Mouse (Mus musculus) forebrain, embryonic 11.5 days (tissue): ENCODE measurements around the gene Spata9. TPM values are rescaled to one million over a fixed set of nuclear protein-coding genes. Genes with fewer than 3 reads are reported as not detected.

ENCODE experiments used
- ATAC-seq: fragments of 200-750 bp; cut with Nextera tagmentation; replicated peaks from 2 replicates; pipeline ENCODE4 v1.8.0; 2017; ENCODE audit warnings: moderate TSS enrichment; ENCODE audit not compliant: low FRiP score
- DNase-seq: peaks from one replicate; pipeline ENCODE4 v3.0.0-alpha.2; 2017; ENCODE audit warnings: low spot score
- H3K27ac ChIP-seq: fragments of 300-500 bp; sonication (generic); 2 replicates; pipeline ENCODE4 v1.5.1; 2014; ENCODE audit warnings: low read depth, low read length
- H3K27me3 ChIP-seq: fragments of 300-500 bp; sonication (generic); 2 replicates; pipeline ENCODE4 v1.6.1; 2014; ENCODE audit warnings: mild to moderate bottlenecking, low read length, mixed read lengths; ENCODE audit not compliant: control insufficient read depth, insufficient read depth
- H3K36me3 ChIP-seq: fragments of 300-500 bp; sonication (generic); 2 replicates; pipeline ENCODE4 v1.6.1; 2014; ENCODE audit warnings: mild to moderate bottlenecking, low read length, moderate library complexity, mixed read lengths; ENCODE audit not compliant: control insufficient read depth, insufficient read depth
- H3K4me1 ChIP-seq: fragments of 300-500 bp; sonication (generic); replicated peaks from 2 replicates; pipeline ENCODE4 v1.6.1; 2014; ENCODE audit warnings: low read length, mixed read lengths; ENCODE audit not compliant: control insufficient read depth, insufficient read depth
- H3K4me2 ChIP-seq: fragments of 300-500 bp; sonication (generic); 2 replicates; pipeline ENCODE4 v1.6.1; 2014; ENCODE audit warnings: low read depth, mild to moderate bottlenecking, low read length, moderate library complexity, mixed read lengths; ENCODE audit not compliant: severe bottlenecking
- H3K4me3 ChIP-seq: fragments of 300-500 bp; sonication (generic); 2 replicates; pipeline ENCODE4 v1.5.1; 2014; ENCODE audit warnings: low read depth, low read length
- H3K9ac ChIP-seq: fragments of 300-500 bp; sonication (generic); 2 replicates; pipeline ENCODE4 v1.6.1; 2014; ENCODE audit warnings: low read length
- H3K9me3 ChIP-seq: fragments of 300-500 bp; sonication (generic); 2 replicates; pipeline ENCODE4 v1.6.1; 2016; ENCODE audit warnings: low read length, mixed read lengths; ENCODE audit not compliant: control insufficient read depth
- WGBS: fragments of 180-500 bp; shearing (Covaris S2); extraction: QIAGEN DNeasy Blood & Tissue Kit; methylation state at CpG from one replicate; pipeline ENCODE4 v1.1.7; 2014; 5-methylcytosine and 5-hydroxymethylcytosine counted together
- polyA plus RNA-seq: library from polyadenylated mRNA; unstranded; fragments of >200 nt; fragmentation: Nextera tagmentation; extraction: Ambion mirVana; gene quantifications from 2 replicates; pipeline ENCODE4 v1.2.1, GENCODE M21; 2014

Spata9 gene
- polyA plus RNA-seq, 1 experiment from 2014 or later: 0.67 TPM

GRCm38 (mm10) chr13:76017465-76017864 lies 50.5 kb downstream of the Spata9 start:
- 76% methylated on average over 4 of the region's 4 CpGs for WGBS
- H3K4me3 ChIP-seq: peak overlapping the region; percentile 72
- H3K27me3 ChIP-seq: no peaks in the 10 kb centered on the region
- peak overlapping the region; percentile 88 for H3K9ac ChIP-seq
- DNase-seq (no peak), ATAC-seq (no peak)
- H3K4me1 ChIP-seq: no peaks in the 10 kb centered on the region
- H3K9me3 ChIP-seq: no peaks in the 10 kb centered on the region
- H3K4me2 ChIP-seq: peak overlapping the region; percentile 78
- no peaks in the 10 kb centered on the region for H3K36me3 ChIP-seq
- H3K27ac ChIP-seq: peak overlapping the region; percentile 72; the same call in 1 of the 2 replicates

GRCm38 (mm10) chr13:76017974-76018843 lies 51.3 kb downstream of the Spata9 start, which contains the start of gene Rfesd:
Gene Rfesd (minus strand): TSS chr13:76018719.
- Histone ChIP-seq H3K36me3 (no peaks in the 10 kb centered on the region), H3K9me3 (no peaks in the 10 kb centered on the region), H3K4me1 (no peaks in the 10 kb centered on the region), H3K4me3 (peak within 1 kb of the TSS; percentile 72), H3K9ac (peak within 1 kb of the TSS; percentile 88), H3K4me2 (peak within 1 kb of the TSS; percentile 78), H3K27ac (peak within 1 kb of the TSS; percentile 72), H3K27me3 (no peaks in the 10 kb centered on the region)
- DNase-seq (peak; percentile 98), ATAC-seq (peak; percentile 100)
- 2% methylated on average over 50 of the region's 50 CpGs for WGBS

GRCm38 (mm10) chr13:76018844-76019400 lies 52.0 kb downstream of the Spata9 start:
- DNase-seq: no peak
- peak; percentile 64 for ATAC-seq
- H3K27ac ChIP-seq: no peak overlapping the region
- H3K36me3 ChIP-seq: no peaks in the 10 kb centered on the region
- peak overlapping the region; percentile 78; the same call in 1 of the 2 replicates for H3K4me2 ChIP-seq
- 48% methylated on average over 5 of the region's 5 CpGs for WGBS
- H3K9ac ChIP-seq: no peak overlapping the region; the same call in 1 of the 2 replicates
- no peaks in the 10 kb centered on the region for H3K4me1 ChIP-seq
- H3K9me3 ChIP-seq: no peaks in the 10 kb centered on the region
- H3K27me3 ChIP-seq: no peaks in the 10 kb centered on the region
- H3K4me3 ChIP-seq: peak overlapping the region; percentile 72

- Histone ChIP-seq H3K27ac (no peak overlapping the region), H3K9ac (no peak overlapping the region), H3K36me3 (no peaks in the 10 kb centered on the region), H3K27me3 (no peaks in the 10 kb centered on the region), H3K9me3 (no peaks in the 10 kb centered on the region), H3K4me3 (no peak overlapping the region), H3K4me1 (no peaks in the 10 kb centered on the region), H3K4me2 (no peak overlapping the region)
- DNase-seq (no peak), ATAC-seq (no peak)
- WGBS: 88% methylated on average over 2 of the region's 2 CpGs
Observed at GRCm38 (mm10) chr13:76021782-76022181, 54.8 kb downstream of the Spata9 start.

- Histone ChIP-seq H3K27ac (no peak overlapping the region), H3K27me3 (no peaks in the 10 kb centered on the region), H3K9ac (no peak overlapping the region), H3K4me1 (no peaks in the 10 kb centered on the region), H3K4me2 (no peak overlapping the region), H3K36me3 (no peaks in the 10 kb centered on the region), H3K4me3 (no peak overlapping the region), H3K9me3 (no peaks in the 10 kb centered on the region)
- ATAC-seq (no peak), DNase-seq (no peak)
- WGBS: 89% methylated on average over 3 of the region's 3 CpGs
Observed at GRCm38 (mm10) chr13:76024588-76024987, 57.6 kb downstream of the Spata9 start.

GRCm38 (mm10) chr13:76042455-76042854 lies 75.5 kb downstream of the Spata9 start:
- no peaks in the 10 kb centered on the region for H3K27me3 ChIP-seq
- H3K4me1 ChIP-seq: no peaks in the 10 kb centered on the region
- no peak overlapping the region for H3K9ac ChIP-seq
- ATAC-seq: no peak
- H3K4me3 ChIP-seq: no peak overlapping the region
- no peak overlapping the region for H3K27ac ChIP-seq
- no peak for DNase-seq
- H3K9me3 ChIP-seq: no peaks in the 10 kb centered on the region
- WGBS: 59% methylated on average over 1 of the region's 1 CpGs
- H3K36me3 ChIP-seq: no peaks in the 10 kb centered on the region
- no peak overlapping the region for H3K4me2 ChIP-seq

GRCm38 (mm10) chr13:76044971-76045370 lies 78.0 kb downstream of the Spata9 start:
- DNase-seq (no peak), ATAC-seq (no peak)
- Histone ChIP-seq H3K4me3 (no peak overlapping the region), H3K27me3 (no peaks in the 10 kb centered on the region), H3K4me1 (no peaks in the 10 kb centered on the region), H3K9ac (no peak overlapping the region), H3K36me3 (no peaks in the 10 kb centered on the region), H3K27ac (no peak overlapping the region), H3K4me2 (no peak overlapping the region), H3K9me3 (no peaks in the 10 kb centered on the region)
